Mouse (Mus musculus) thymus, adult 2 months (tissue): ENCODE results near the gene Gm47959.

Experiments used
- CTCF ChIP-seq: fragments of 200-500 bp; IDR thresholded peaks from 2 replicates; pipeline ENCODE4 v1.5.1; 2012; ENCODE audit warnings: mild to moderate bottlenecking, control low read depth, low read length, moderate library complexity, borderline replicate concordance; ENCODE audit not compliant: control insufficient read depth, poor library complexity, insufficient read depth; ENCODE audit errors: extremely low read depth
- POLR2A ChIP-seq: fragments of 200-500 bp; IDR thresholded peaks from 2 replicates; pipeline ENCODE4 v1.6.1; 2012; ENCODE audit warnings: mild to moderate bottlenecking, low read length, control low read depth, moderate library complexity; ENCODE audit not compliant: control insufficient read depth, poor library complexity, insufficient read depth; ENCODE audit errors: extremely low read depth

- TF ChIP-seq CTCF = no peak
- TF ChIP-seq POLR2A = no peak
These were observed 31.6 kb downstream of the Gm47959 start for GRCm38 (mm10) chr1:83031950-83032349.
